Mouse (Mus musculus) liver, postnatal 0 days (tissue): ENCODE measurements around the gene Dkk3. TPM values are rescaled to one million over a fixed set of nuclear protein-coding genes. Genes with fewer than 3 reads are reported as not detected.

Experiments used
- ATAC-seq: fragments of 200-750 bp; cut with Nextera tagmentation; 2 replicates; pipeline ENCODE4 v1.8.0; 2017; ENCODE audit warnings: mild to moderate bottlenecking, moderate library complexity
- DNase-seq: peaks from one replicate; pipeline ENCODE4 v3.0.0-alpha.2; 2016
- H3K27ac ChIP-seq: fragments of 300-500 bp; sonication (generic); 2 replicates; pipeline ENCODE4 v1.5.1; 2014; ENCODE audit warnings: antibody characterized with exemption, moderate library complexity, mild to moderate bottlenecking, low read depth
- H3K27me3 ChIP-seq: fragments of 300-500 bp; sonication (generic); 2 replicates; pipeline ENCODE4 v1.6.1; 2014; ENCODE audit warnings: low read length, control low read depth, mixed read lengths; ENCODE audit not compliant: insufficient read depth
- H3K36me3 ChIP-seq: fragments of 300-500 bp; sonication (generic); replicated peaks from 2 replicates; pipeline ENCODE4 v1.6.1; 2014; ENCODE audit warnings: mild to moderate bottlenecking, control low read depth, low read length, moderate library complexity, mixed read lengths; ENCODE audit not compliant: insufficient read depth
- H3K4me1 ChIP-seq: fragments of 300-500 bp; sonication (generic); 2 replicates; pipeline ENCODE4 v1.6.1; 2014; ENCODE audit warnings: antibody characterized with exemption, mild to moderate bottlenecking, control low read depth; ENCODE audit not compliant: insufficient read depth
- H3K4me2 ChIP-seq: fragments of 300-500 bp; sonication (generic); 2 replicates; pipeline ENCODE4 v1.6.1; 2014; ENCODE audit warnings: low read depth, mild to moderate bottlenecking, low read length, moderate library complexity, mixed read lengths
- H3K4me3 ChIP-seq: fragments of 300-500 bp; sonication (generic); 2 replicates; pipeline ENCODE4 v1.5.1; 2014; ENCODE audit warnings: low read depth, low read length
- H3K9ac ChIP-seq: fragments of 300-500 bp; sonication (generic); replicated peaks from 2 replicates; pipeline ENCODE4 v1.6.1; 2014; ENCODE audit warnings: mild to moderate bottlenecking, moderate library complexity
- H3K9me3 ChIP-seq: fragments of 300-500 bp; sonication (generic); 2 replicates; pipeline ENCODE4 v1.6.1; 2016; ENCODE audit warnings: mild to moderate bottlenecking, control low read depth, low read length, mixed read lengths
- CTCF ChIP-seq: sonication (generic); IDR thresholded peaks from 2 replicates; pipeline ENCODE4 v1.5.1; 2016; ENCODE audit warnings: antibody characterized with exemption, low read depth
- EP300 ChIP-seq: IDR thresholded peaks from 2 replicates; pipeline ENCODE4 v1.6.1; 2016; ENCODE audit warnings: antibody characterized with exemption, low read depth, mild to moderate bottlenecking
- WGBS: fragments of 180-500 bp; shearing (Covaris S2); extraction: QIAGEN DNeasy Blood & Tissue Kit; methylation state at CpG from one replicate; pipeline ENCODE4 v1.1.7; 2014; ENCODE audit not compliant: insufficient replicate concordance; 5-methylcytosine and 5-hydroxymethylcytosine counted together
- polyA plus RNA-seq: library from polyadenylated mRNA; unstranded; fragments of >200 nt; fragmentation: Nextera tagmentation; extraction: Ambion mirVana; gene quantifications from 2 replicates; pipeline ENCODE4 v1.2.1, GENCODE M21; 2015

Dkk3 gene
- polyA plus RNA-seq, 1 experiment from 2014 or later = 1.7 TPM

GRCm38 (mm10) chr7:112132005-112132404 lies 26.9 kb downstream of the Dkk3 start:
- Histone ChIP-seq H3K27ac (no peak overlapping the region), H3K4me2 (no peak overlapping the region), H3K9me3 (no peaks in the 10 kb centered on the region), H3K27me3 (no peaks in the 10 kb centered on the region), H3K9ac (no peak overlapping the region), H3K4me3 (no peak overlapping the region), H3K36me3 (no peaks in the 10 kb centered on the region), H3K4me1 (no peaks in the 10 kb centered on the region; the same call in 1 of the 2 replicates)
- WGBS = 68% methylated on average over 6 of the region's 6 CpGs
- TF ChIP-seq CTCF (no peak), EP300 (no peak)
- ATAC-seq (no peak), DNase-seq (no peak)

GRCm38 (mm10) chr7:112130660-112131059 lies 28.2 kb downstream of the Dkk3 start:
- Histone ChIP-seq H3K4me1 (no peaks in the 10 kb centered on the region; the same call in 1 of the 2 replicates), H3K9ac (no peak overlapping the region), H3K36me3 (no peaks in the 10 kb centered on the region), H3K4me3 (no peak overlapping the region), H3K27me3 (no peaks in the 10 kb centered on the region), H3K27ac (no peak overlapping the region), H3K9me3 (no peaks in the 10 kb centered on the region), H3K4me2 (no peak overlapping the region)
- ATAC-seq = no peak
- no peak for DNase-seq
- no peak for TF ChIP-seq CTCF
- no peak for TF ChIP-seq EP300
- 73% methylated on average over 3 of the region's 3 CpGs for WGBS

GRCm38 (mm10) chr7:112129851-112130250 lies 29.0 kb downstream of the Dkk3 start:
- no peak for DNase-seq

DNA sequence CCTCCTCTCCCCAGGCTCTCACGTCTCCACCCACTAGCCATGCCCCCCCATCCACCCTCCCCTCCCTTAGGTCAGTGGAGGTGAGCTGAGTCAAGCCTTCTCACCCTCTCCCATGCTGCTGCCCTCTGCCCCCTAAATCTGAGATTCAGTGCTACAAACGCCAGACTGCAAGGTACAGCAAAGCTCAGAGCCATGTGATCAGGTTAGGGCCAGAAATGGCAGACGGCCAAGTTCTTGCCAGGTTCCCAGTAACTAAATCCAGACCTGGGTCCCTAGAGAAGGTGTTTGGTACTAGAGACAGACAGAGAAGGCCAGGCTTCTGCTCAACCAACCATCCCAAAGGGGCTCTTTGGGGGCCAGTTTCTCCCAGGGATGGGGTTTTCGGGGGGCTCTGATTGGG lies 30.0 kb downstream of the Dkk3 start:
- H3K27ac ChIP-seq = no peak overlapping the region
- H3K4me2 ChIP-seq = no peak overlapping the region
- no peaks in the 10 kb centered on the region for H3K9me3 ChIP-seq
- ATAC-seq (no peak), DNase-seq (peak; percentile 47)
- no peak overlapping the region for H3K4me3 ChIP-seq
- no peaks in the 10 kb centered on the region for H3K36me3 ChIP-seq
- no peak for TF ChIP-seq CTCF
- no peak for TF ChIP-seq EP300
- no peak overlapping the region for H3K9ac ChIP-seq
- H3K4me1 ChIP-seq = no peaks in the 10 kb centered on the region; the same call in 1 of the 2 replicates
- WGBS = 79% methylated on average over 4 of the region's 4 CpGs
- H3K27me3 ChIP-seq = no peaks in the 10 kb centered on the region

More at GRCm38 (mm10) chr7:112129851-112130250, 29.0 kb downstream of the Dkk3 start:
- H3K27ac ChIP-seq = no peak overlapping the region
- no peak overlapping the region for H3K4me3 ChIP-seq
- no peak for TF ChIP-seq EP300
- no peak for TF ChIP-seq CTCF
- no peaks in the 10 kb centered on the region for H3K27me3 ChIP-seq
- no peak overlapping the region for H3K9ac ChIP-seq
- H3K36me3 ChIP-seq = no peaks in the 10 kb centered on the region
- 81% methylated on average over 6 of the region's 6 CpGs for WGBS
- H3K4me2 ChIP-seq = no peak overlapping the region
- no peaks in the 10 kb centered on the region for H3K9me3 ChIP-seq
- no peaks in the 10 kb centered on the region; the same call in 1 of the 2 replicates for H3K4me1 ChIP-seq
- no peak for ATAC-seq

- Histone ChIP-seq H3K4me2 (no peak overlapping the region), H3K9me3 (no peaks in the 10 kb centered on the region), H3K27me3 (no peaks in the 10 kb centered on the region), H3K4me1 (no peaks in the 10 kb centered on the region; the same call in 1 of the 2 replicates), H3K4me3 (no peak overlapping the region), H3K9ac (no peak overlapping the region), H3K36me3 (no peaks in the 10 kb centered on the region), H3K27ac (no peak overlapping the region)
- no peak for TF ChIP-seq EP300
- TF ChIP-seq CTCF = no peak
- DNase-seq (no peak), ATAC-seq (no peak)
- WGBS = 79% methylated on average over 4 of the region's 4 CpGs
These were observed 30.9 kb downstream of the Dkk3 start for GRCm38 (mm10) chr7:112127954-112128353.

DNA sequence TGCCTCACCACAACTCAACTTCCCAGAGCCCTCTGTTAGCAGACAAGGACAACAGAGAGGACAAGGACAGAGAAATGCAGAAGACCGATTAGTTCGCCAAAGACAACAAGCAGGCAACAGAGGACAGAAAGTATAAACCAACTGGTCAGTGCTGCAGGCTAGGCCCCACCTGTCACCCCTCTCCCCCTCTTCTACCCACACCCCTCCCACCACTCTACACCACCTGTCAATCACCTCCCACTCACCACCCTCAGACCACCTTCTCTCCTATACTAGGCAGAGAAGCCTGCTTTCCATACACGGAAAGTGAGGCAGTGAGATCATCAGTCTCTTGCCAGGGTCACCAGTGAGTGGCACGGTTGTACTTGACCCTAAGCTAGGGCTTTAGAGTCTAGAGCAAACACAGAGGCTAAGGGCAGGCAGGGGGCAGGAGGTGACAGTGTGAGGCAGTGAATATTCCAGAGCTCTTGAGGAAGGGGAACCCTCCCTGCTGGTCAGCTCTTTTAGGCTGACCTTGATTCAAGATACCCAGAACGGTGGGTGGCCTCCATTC lies 31.7 kb downstream of the Dkk3 start:
- 58% methylated on average over 5 of the region's 5 CpGs for WGBS
- ATAC-seq = no peak

More for the DNA sequence above, 31.7 kb downstream of the Dkk3 start:
- H3K4me3 ChIP-seq = no peak overlapping the region
- H3K4me1 ChIP-seq = no peaks in the 10 kb centered on the region; the same call in 1 of the 2 replicates
- no peaks in the 10 kb centered on the region for H3K9me3 ChIP-seq
- DNase-seq = no peak
- H3K4me2 ChIP-seq = no peak overlapping the region
- TF ChIP-seq EP300 = no peak
- TF ChIP-seq CTCF = no peak
- no peaks in the 10 kb centered on the region for H3K27me3 ChIP-seq
- H3K36me3 ChIP-seq = no peaks in the 10 kb centered on the region
- no peak overlapping the region for H3K27ac ChIP-seq
- no peak overlapping the region for H3K9ac ChIP-seq
